Mouse (Mus musculus) right cerebral cortex, adult 18-20 months (tissue): ENCODE measurements at regions not wholly inside any gene's neighbourhood (a gene's known extent, or its start where the extent isn't known, plus 50 kb on each side); places are given as distances from the start of the nearest gene placed in this dataset.

Experiments
- DNase-seq: peaks from one replicate; pipeline ENCODE4 v3.0.0; 2022; ENCODE audit warnings: mixed read lengths

GRCm38 (mm10) chr11:86408686-86409579 is 51.5 kb upstream of the Med13 start:
- DNase-seq = no peak

- no peak for DNase-seq
These were observed 52.2 kb upstream of the Med13 start for GRCm38 (mm10) chr11:86409580-86409947.

GRCm38 (mm10) chr11:86410521-86410920 is 53.1 kb upstream of the Med13 start:
- no peak for DNase-seq

GRCm38 (mm10) chr11:86412772-86413390 is 55.5 kb upstream of the Med13 start:
- DNase-seq = no peak

GRCm38 (mm10) chr11:86416471-86416870 is 59.1 kb upstream of the Med13 start:
- no peak for DNase-seq

GRCm38 (mm10) chr11:86417164-86417563 is 59.8 kb upstream of the Med13 start:
- DNase-seq = no peak

- no peak for DNase-seq
These were observed 62.5 kb upstream of the Med13 start for GRCm38 (mm10) chr11:86419810-86420483.

GRCm38 (mm10) chr11:86428926-86429325 is 55.5 kb upstream of the Rnft1 start:
- no peak for DNase-seq

GRCm38 (mm10) chr11:86430287-86430686 is 54.2 kb upstream of the Rnft1 start:
- DNase-seq = no peak

GRCm38 (mm10) chr11:86431550-86431949 is 52.9 kb upstream of the Rnft1 start:
- DNase-seq = no peak

- peak; percentile 20 for DNase-seq
These were observed 50.4 kb upstream of the Rnft1 start for GRCm38 (mm10) chr11:86434106-86434505.
